Mouse (Mus musculus) spleen, adult 2 months (tissue): Measurements from ENCODE around the gene Mycbp2.

Experiments used
- CTCF ChIP-seq: fragments of 200-500 bp; IDR thresholded peaks from 2 replicates; pipeline ENCODE4 v1.5.1; 2011; ENCODE audit warnings: mild to moderate bottlenecking, inconsistent platforms; ENCODE audit not compliant: insufficient read depth, insufficient read length, insufficient replicate concordance; ENCODE audit errors: extremely low read depth
- POLR2A ChIP-seq: fragments of 200-500 bp; IDR thresholded peaks from 2 replicates; pipeline ENCODE4 v1.6.1; 2011; ENCODE audit warnings: low read depth, low read length, inconsistent platforms

DNA sequence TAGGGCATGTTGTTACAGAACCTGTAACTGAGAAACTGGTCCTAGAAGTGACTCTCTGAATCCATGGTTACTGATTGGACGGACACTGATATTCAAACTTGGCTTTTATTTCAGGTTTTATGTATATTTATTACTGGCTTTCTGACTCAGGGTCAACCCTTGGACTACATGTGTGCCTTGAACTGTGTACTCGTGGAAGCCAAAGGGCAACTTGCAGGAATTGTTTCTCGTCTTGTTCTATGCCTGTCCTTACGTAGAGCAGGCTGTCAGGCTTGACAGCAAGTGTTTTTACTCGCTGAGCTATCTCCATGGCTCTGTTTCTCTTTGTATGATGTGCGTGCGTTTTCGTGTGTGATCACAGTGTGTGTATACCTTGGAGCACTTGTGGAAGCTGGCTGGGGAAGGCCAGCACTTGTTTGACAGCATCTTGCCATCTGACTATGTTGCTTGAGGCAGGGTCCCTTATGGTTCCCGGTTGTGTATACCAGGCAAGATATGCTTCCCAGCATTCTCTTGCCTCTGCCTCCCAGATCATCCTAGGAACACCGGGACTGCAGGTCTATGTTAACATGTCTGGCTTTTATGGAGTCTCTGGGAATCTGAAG is 243.8 kb downstream of the Mycbp2 start:
- no peak for TF ChIP-seq CTCF
- TF ChIP-seq POLR2A: no peak
